Mouse (Mus musculus) ES-E14 (cell line): ENCODE data around the gene Gm16253. TPM values are rescaled to one million over a fixed set of nuclear protein-coding genes. Genes with fewer than 3 reads are reported as not detected.
"Not testable (repeated sequence)": the region's sequence is repeated elsewhere in the genome, so short reads cannot be mapped to it uniquely, and the experiment has no call there.

Experiments used
- DNase-seq: peaks from one replicate; pipeline ENCODE4 v3.0.0-alpha.2; 2013; ENCODE audit warnings: low read depth, low spot score
- H3K27ac ChIP-seq: 2 replicates; pipeline ENCODE4 v1.5.1; 2012; ENCODE audit warnings: low read depth, mild to moderate bottlenecking, low read length, moderate library complexity, mixed read lengths; ENCODE audit not compliant: poor library complexity, insufficient read depth, severe bottlenecking
- H3K36me3 ChIP-seq: 2 replicates; pipeline ENCODE4 v1.6.1; 2012; ENCODE audit warnings: mild to moderate bottlenecking, low read length, moderate library complexity, mixed read lengths; ENCODE audit not compliant: control insufficient read depth, poor library complexity, insufficient read depth, severe bottlenecking
- H3K4me1 ChIP-seq, 2 experiments: fragments of 150-350 bp in 1 of 2; sonication (generic) in 1 of 2; 2 replicates each; pipeline ENCODE4 v1.6.1; 2012; ENCODE audit warnings: low read length in 2 of 2, mild to moderate bottlenecking in 1 of 2, mixed read lengths in 1 of 2; ENCODE audit not compliant: control insufficient read depth in 2 of 2, insufficient read depth in 2 of 2, poor library complexity in 1 of 2
- H3K4me3 ChIP-seq, 2 experiments: fragments of 150-350 bp in 1 of 2; sonication (generic) in 1 of 2; 2 replicates each; pipeline ENCODE4 v1.5.1; 2012; ENCODE audit warnings: low read length in 2 of 2, low read depth in 1 of 2, mild to moderate bottlenecking in 1 of 2, mixed read lengths in 1 of 2; ENCODE audit not compliant: insufficient read depth in 1 of 2, poor library complexity in 1 of 2, severe bottlenecking in 1 of 2
- H3K9ac ChIP-seq: 2 replicates; pipeline ENCODE4 v1.6.1; 2012; ENCODE audit warnings: low read depth, mild to moderate bottlenecking, low read length, mixed read lengths; ENCODE audit not compliant: poor library complexity, insufficient read depth, severe bottlenecking
- H3K9me3 ChIP-seq: fragments of 150-350 bp; sonication (generic); 2 replicates; pipeline ENCODE4 v1.6.1; 2012; ENCODE audit warnings: low read depth, mild to moderate bottlenecking, low read length; ENCODE audit not compliant: control insufficient read depth, insufficient read depth
- CHD2 ChIP-seq: IDR thresholded peaks from 2 replicates; pipeline ENCODE4 v1.6.1; 2014; ENCODE audit warnings: mild to moderate bottlenecking, low read depth, low read length, inconsistent platforms
- HCFC1 ChIP-seq: IDR thresholded peaks from 2 replicates; pipeline ENCODE4 v1.6.1; 2012; ENCODE audit warnings: low read length, inconsistent platforms, borderline replicate concordance; ENCODE audit not compliant: insufficient read depth
- MAFK ChIP-seq: IDR thresholded peaks from 2 replicates; pipeline ENCODE4 v1.6.1; 2014; ENCODE audit warnings: mild to moderate bottlenecking, low read depth, low read length, inconsistent platforms; ENCODE audit not compliant: insufficient read depth
- ZC3H11A ChIP-seq: IDR thresholded peaks from 2 replicates; pipeline ENCODE4 v1.6.1; 2012; ENCODE audit warnings: low read depth, mild to moderate bottlenecking, inconsistent platforms, low read length, borderline replicate concordance
- ZNF384 ChIP-seq: IDR thresholded peaks from 2 replicates; pipeline ENCODE4 v1.6.1; 2012; ENCODE audit warnings: low read depth, low read length, inconsistent platforms
- in situ Hi-C, 2 experiments: fragments of 600-800 bp; cut with MboI; formaldehyde crosslinking; loops; one replicate each; pipeline ENCODE4 v1.15.1; 2025; ENCODE audit warnings: low sequenced_read_pairs in 2 of 2, inconsistent platforms in 1 of 2; ENCODE audit not compliant: unreplicated experiment in 2 of 2
- total RNA-seq: library from RNA; depleted of rRNA; stranded (reverse); fragments of 300-350 nt; gene quantifications from 2 replicates; pipeline ENCODE4 v1.2.3, GENCODE M21; 2012

Gene Gm16253
- total RNA-seq, 1 experiment = 2.0 TPM

- H3K9me3 ChIP-seq = no peaks in the 10 kb centered on the region
- peaks cover 4 to 9% of the 10 kb centered on the region in 2 experiments; a peak in 3 of 4 replicates for H3K4me1 ChIP-seq
- H3K27ac ChIP-seq = no peak overlapping the region
- no peak overlapping the region for H3K9ac ChIP-seq
- H3K36me3 ChIP-seq = no peaks in the 10 kb centered on the region
- TF ChIP-seq ZNF384 = no peak
- TF ChIP-seq MAFK = no peak
- no peak for DNase-seq
- in situ Hi-C loops = no loop called here
- peak overlapping the region in 1 of 2 experiments; percentile 68; a peak in 1 of 4 replicates for H3K4me3 ChIP-seq
Measured at GRCm38 (mm10) chr3:96601941-96602703, 25.3 kb downstream of the Gm16253 start.

GRCm38 (mm10) chr3:96602704-96603084, 25.9 kb downstream of the Gm16253 start:
- Histone ChIP-seq H3K9ac (no peak overlapping the region), H3K4me3 (no peak overlapping the region), H3K9me3 (no peaks in the 10 kb centered on the region), H3K4me1 (peaks cover 2 to 5% of the 10 kb centered on the region in 2 experiments; a peak in 2 of 4 replicates), H3K36me3 (no peaks in the 10 kb centered on the region), H3K27ac (no peak overlapping the region)
- no peak for DNase-seq
- in situ Hi-C loops = no loop called here
- no peak for TF ChIP-seq ZC3H11A
- no peak for TF ChIP-seq MAFK
- TF ChIP-seq HCFC1 = no peak
- no peak for TF ChIP-seq ZNF384
- no peak for TF ChIP-seq CHD2

DNA sequence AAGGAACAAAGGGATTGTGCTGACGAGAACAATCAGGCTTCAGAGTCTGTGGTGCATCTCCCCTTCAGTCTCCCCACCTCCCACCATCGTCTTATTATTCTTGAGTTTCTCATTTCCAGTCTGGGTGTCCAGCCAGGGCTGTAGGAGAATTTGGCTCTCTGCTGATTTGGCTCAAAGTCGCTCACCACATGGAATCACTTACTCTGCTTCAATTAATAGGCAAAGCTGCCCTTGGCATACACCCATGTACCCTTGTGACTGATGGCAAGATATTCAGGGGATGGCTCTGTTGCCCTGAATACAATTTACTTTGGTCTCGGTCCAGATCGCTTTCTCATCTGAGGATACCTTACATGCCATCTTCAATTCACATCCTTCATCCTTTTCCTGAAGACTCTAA, 26.5 kb downstream of the Gm16253 start:
- Histone ChIP-seq H3K4me3 (no peak overlapping the region), H3K9me3 (no peaks in the 10 kb centered on the region), H3K9ac (no peak overlapping the region), H3K4me1 (peaks cover 2 to 4% of the 10 kb centered on the region in 2 experiments; a peak in 2 of 4 replicates), H3K36me3 (no peaks in the 10 kb centered on the region), H3K27ac (no peak overlapping the region)
- in situ Hi-C loops = no loop called here
- DNase-seq = no peak
- TF ChIP-seq CHD2 = no peak
- TF ChIP-seq HCFC1 = no peak
- no peak for TF ChIP-seq MAFK
- no peak for TF ChIP-seq ZC3H11A
- no peak for TF ChIP-seq ZNF384

DNA sequence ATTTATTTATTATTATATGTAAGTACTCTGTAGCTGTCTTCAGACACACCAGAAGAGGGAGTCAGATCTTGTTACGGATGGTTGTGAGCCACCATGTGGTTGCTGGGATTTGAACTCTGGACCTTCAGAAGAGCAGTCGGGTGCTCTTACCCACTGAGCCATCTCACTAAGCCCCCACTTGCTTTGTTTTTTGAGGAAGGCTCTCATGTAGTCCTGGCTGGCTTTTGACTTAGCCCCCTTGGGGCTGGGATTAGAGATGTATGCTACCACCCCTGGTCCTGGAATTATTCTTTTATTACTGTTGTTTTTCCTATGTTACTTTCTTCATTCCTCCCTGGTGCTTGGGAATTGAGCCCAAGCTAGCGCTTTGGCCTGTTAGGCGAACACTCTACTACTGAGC, 29.2 kb downstream of the Gm16253 start:
- DNase-seq, H3K4me3 ChIP-seq, H3K27ac ChIP-seq, H3K36me3 ChIP-seq, H3K9me3 ChIP-seq, in situ Hi-C loops, H3K4me1 ChIP-seq, H3K9ac ChIP-seq: not testable (repeated sequence)

DNA sequence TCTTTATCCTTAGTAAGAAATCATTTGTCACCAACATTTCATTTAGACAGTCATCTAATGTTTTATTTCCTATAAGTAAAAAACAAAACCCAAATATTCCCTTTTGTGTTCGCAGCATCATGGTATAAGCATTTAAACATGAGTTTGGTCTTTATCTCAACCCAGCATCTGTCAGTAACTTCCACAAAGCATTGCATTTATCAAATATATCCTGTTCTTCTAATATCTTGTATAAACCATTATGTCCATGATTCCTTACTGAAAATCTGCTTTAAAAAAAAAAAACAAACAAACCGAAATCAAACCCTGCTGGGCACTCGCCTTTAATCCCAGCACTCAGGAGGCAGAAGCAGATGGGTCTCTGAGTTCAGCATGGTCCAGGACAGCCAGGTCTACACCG, 29.8 kb downstream of the Gm16253 start:
- no peak overlapping the region for H3K9ac ChIP-seq

More for the DNA sequence above, 29.8 kb downstream of the Gm16253 start:
- TF ChIP-seq HCFC1 (no peak), CHD2 (no peak), ZC3H11A (no peak), ZNF384 (no peak), MAFK (no peak)
- Histone ChIP-seq H3K9me3 (no peaks in the 10 kb centered on the region), H3K4me1 (0 out of 4 replicates have a peak, but pooled peaks cover 0 to 2% of the 10 kb centered on the region in 2 experiments), H3K4me3 (no peak overlapping the region), H3K27ac (no peak overlapping the region), H3K36me3 (no peaks in the 10 kb centered on the region)
- DNase-seq = no peak
- in situ Hi-C loops = no loop called here
